Mouse (Mus musculus) myocyte (in vitro differentiated cells): ENCODE results near the gene Chia1. TPM values are rescaled to one million over a fixed set of nuclear protein-coding genes. Genes with fewer than 3 reads are reported as not detected.

Source experiments
- H3K27me3 ChIP-seq: one replicate; pipeline ENCODE4 v1.6.1; 2011; ENCODE audit not compliant: control insufficient read depth, insufficient read depth, insufficient read length
- H3K36me3 ChIP-seq: one replicate; pipeline ENCODE4 v1.6.1; 2011; ENCODE audit not compliant: control insufficient read depth, insufficient read depth
- H3K4me2 ChIP-seq: one replicate; pipeline ENCODE4 v1.6.1; 2011; ENCODE audit warnings: low read depth, control low read depth
- H3K4me3 ChIP-seq: one replicate; pipeline ENCODE4 v1.5.1; 2011; ENCODE audit warnings: mild to moderate bottlenecking, control low read depth, moderate library complexity
- H3K79me2 ChIP-seq: one replicate; pipeline ENCODE4 v1.6.1; 2011; ENCODE audit not compliant: control insufficient read depth, insufficient read depth
- H3ac ChIP-seq: one replicate; pipeline ENCODE4 v1.6.1; 2011; ENCODE audit not compliant: control insufficient read depth, insufficient read length
- CEBPB ChIP-seq: IDR thresholded peaks from 2 replicates; pipeline ENCODE4 v1.6.1; 2011; ENCODE audit warnings: mild to moderate bottlenecking, moderate library complexity; ENCODE audit not compliant: poor library complexity, insufficient read depth, severe bottlenecking
- E2F4 ChIP-seq: IDR thresholded peaks from one replicate; pipeline ENCODE4 v1.6.1; 2011; ENCODE audit warnings: mild to moderate bottlenecking, control low read depth, moderate library complexity; ENCODE audit not compliant: insufficient read depth
- MAX ChIP-seq: IDR thresholded peaks from one replicate; pipeline ENCODE4 v1.6.1; 2011; ENCODE audit warnings: low read depth, mild to moderate bottlenecking, control low read depth
- MYOD1 ChIP-seq, 3 experiments: IDR thresholded peaks; one replicate each; pipeline ENCODE4 v1.6.1; 2011; ENCODE audit warnings: control low read depth in 2 of 3, low read depth in 2 of 3, mild to moderate bottlenecking in 2 of 3, moderate library complexity in 1 of 3; ENCODE audit not compliant: insufficient read length in 2 of 3, control insufficient read depth in 1 of 3
- MYOG ChIP-seq, 3 experiments: IDR thresholded peaks; one replicate each; pipeline ENCODE4 v1.6.1; 2011; ENCODE audit warnings: control low read depth in 2 of 3, low read depth in 2 of 3, mild to moderate bottlenecking in 2 of 3; ENCODE audit not compliant: insufficient read length in 2 of 3, control insufficient read depth in 1 of 3, insufficient read depth in 1 of 3
- POLR2A ChIP-seq: IDR thresholded peaks from one replicate; pipeline ENCODE4 v1.6.1; 2011; ENCODE audit warnings: low read depth, mild to moderate bottlenecking, control low read depth, moderate library complexity; ENCODE audit not compliant: insufficient read length
- POLR2AphosphoS2 ChIP-seq: IDR thresholded peaks from one replicate; pipeline ENCODE4 v1.6.1; 2011; ENCODE audit warnings: low read depth, control low read depth; ENCODE audit not compliant: insufficient read length
- REST ChIP-seq: IDR thresholded peaks from one replicate; pipeline ENCODE4 v1.6.1; 2011; ENCODE audit warnings: mild to moderate bottlenecking, control low read depth, moderate library complexity; ENCODE audit not compliant: insufficient read depth, insufficient read length
- SRF ChIP-seq: IDR thresholded peaks from one replicate; pipeline ENCODE4 v1.6.1; 2011; ENCODE audit warnings: low read depth; ENCODE audit not compliant: control insufficient read depth, insufficient read length
- TCF12 ChIP-seq: IDR thresholded peaks from one replicate; pipeline ENCODE4 v1.6.1; 2011; ENCODE audit warnings: mild to moderate bottlenecking, control low read depth; ENCODE audit not compliant: poor library complexity, insufficient read depth, severe bottlenecking
- TCF3 ChIP-seq: IDR thresholded peaks from one replicate; pipeline ENCODE4 v1.6.1; 2011; ENCODE audit warnings: low read depth, control low read depth; ENCODE audit not compliant: insufficient read length
- USF1 ChIP-seq: IDR thresholded peaks from one replicate; pipeline ENCODE4 v1.6.1; 2011; ENCODE audit warnings: low read depth, mild to moderate bottlenecking, control low read depth, moderate library complexity
- polyA plus RNA-seq: library from polyadenylated mRNA; unstranded; fragments of >200 nt; fragmentation: generic; extraction: Trizol; gene quantifications from one replicate; pipeline ENCODE4 v1.2.1, GENCODE M21; 2012; ENCODE audit warnings: missing spikeins

Gene Chia1
- polyA plus RNA-seq, 1 experiment = not detected

DNA sequence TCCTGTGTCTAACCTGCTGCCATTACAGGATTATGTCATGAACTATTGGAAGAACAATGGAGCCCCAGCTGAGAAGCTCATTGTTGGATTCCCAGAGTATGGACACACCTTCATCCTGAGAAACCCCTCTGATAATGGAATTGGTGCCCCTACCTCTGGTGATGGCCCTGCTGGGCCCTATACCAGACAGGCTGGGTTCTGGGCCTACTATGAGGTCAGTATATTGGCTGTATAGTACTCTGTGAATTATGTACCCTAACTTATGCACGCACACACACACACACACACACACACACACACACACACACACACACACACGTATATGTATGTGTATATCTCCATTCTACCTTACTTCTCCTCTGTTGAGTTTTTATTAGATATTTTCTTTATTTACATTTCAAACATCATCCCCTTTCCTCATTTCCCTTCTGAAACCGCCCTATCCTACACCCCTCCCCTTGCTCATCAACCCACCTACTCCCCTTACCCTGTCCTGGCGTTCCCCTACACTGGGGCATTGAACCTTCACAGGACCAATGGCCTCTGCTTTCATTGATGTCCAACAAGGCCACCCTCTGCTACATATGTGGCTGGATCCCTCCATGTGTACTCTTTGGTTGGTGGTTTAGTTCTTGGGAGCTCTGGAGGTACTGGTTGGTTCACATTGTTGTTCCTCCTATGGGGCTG, 15.9 kb downstream of the Chia1 start:
- Histone ChIP-seq H3K36me3 (no peaks in the 10 kb centered on the region), H3K27me3 (no peaks in the 10 kb centered on the region), H3K4me3 (no peak overlapping the region), H3K4me2 (no peak overlapping the region), H3ac (no peak overlapping the region), H3K79me2 (no peaks in the 10 kb centered on the region)
- no peak for TF ChIP-seq E2F4
- no peak for TF ChIP-seq TCF3
- no peak for TF ChIP-seq SRF
- TF ChIP-seq CEBPB = no peak
- TF ChIP-seq MAX = no peak
- TF ChIP-seq POLR2AphosphoS2 = no peak
- no peak for TF ChIP-seq TCF12
- no peak for TF ChIP-seq MYOG (IDR thresholded peaks at IDR 0.05; ENCODE audit: control insufficient read depth in 1 of 3, insufficient read depth in 1 of 3, insufficient read length in 2 of 3, low read depth in 2 of 3)
- TF ChIP-seq USF1 = no peak
- TF ChIP-seq POLR2A = no peak
- TF ChIP-seq REST = no peak
- TF ChIP-seq MYOD1 (IDR thresholded peaks at IDR 0.05; ENCODE audit: control insufficient read depth in 1 of 3, insufficient read length in 2 of 3, low read depth in 2 of 3) = no peak

DNA sequence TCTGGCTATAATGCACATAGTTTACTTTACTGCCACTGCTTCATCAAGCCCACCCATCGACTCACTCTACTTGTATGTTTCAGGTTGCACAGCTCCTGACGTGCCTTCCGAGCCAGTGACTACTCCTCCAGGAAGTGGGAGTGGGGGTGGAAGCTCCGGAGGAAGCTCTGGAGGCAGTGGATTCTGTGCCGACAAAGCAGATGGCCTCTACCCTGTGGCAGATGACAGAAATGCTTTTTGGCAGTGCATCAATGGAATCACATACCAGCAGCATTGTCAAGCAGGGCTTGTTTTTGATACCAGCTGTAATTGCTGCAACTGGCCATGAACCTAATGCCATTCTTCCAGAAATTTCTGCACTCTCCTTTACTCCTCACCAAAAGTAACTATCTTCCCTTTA, 18.7 kb downstream of the Chia1 start:
- Histone ChIP-seq H3ac (no peak overlapping the region), H3K36me3 (no peaks in the 10 kb centered on the region), H3K79me2 (no peaks in the 10 kb centered on the region), H3K27me3 (no peaks in the 10 kb centered on the region), H3K4me2 (no peak overlapping the region), H3K4me3 (no peak overlapping the region)
- no peak for TF ChIP-seq MYOD1 (IDR thresholded peaks at IDR 0.05; ENCODE audit: control insufficient read depth in 1 of 3, insufficient read length in 2 of 3, low read depth in 2 of 3)

DNA sequence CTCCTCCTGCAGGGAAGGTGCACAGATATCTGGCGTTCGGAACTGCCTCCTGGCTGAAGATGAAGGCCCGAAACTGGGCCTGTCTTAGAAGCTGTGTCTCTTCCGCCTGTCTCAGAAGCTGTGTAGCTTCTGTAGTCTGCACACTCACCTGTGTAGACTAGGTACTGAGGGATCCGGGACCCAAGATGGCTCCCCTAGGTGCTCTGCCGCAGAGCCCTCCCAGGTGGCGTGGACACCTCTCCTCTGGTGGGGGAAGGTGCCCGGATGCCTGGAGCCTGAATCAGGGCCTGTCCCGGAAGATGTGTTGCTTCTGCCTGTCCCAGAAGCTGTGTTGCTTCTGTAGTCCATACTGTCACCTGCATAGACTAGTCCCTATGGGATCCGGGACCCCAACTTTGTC, 31.1 kb downstream of the Chia1 start:
- no peaks in the 10 kb centered on the region for H3K36me3 ChIP-seq

DNA sequence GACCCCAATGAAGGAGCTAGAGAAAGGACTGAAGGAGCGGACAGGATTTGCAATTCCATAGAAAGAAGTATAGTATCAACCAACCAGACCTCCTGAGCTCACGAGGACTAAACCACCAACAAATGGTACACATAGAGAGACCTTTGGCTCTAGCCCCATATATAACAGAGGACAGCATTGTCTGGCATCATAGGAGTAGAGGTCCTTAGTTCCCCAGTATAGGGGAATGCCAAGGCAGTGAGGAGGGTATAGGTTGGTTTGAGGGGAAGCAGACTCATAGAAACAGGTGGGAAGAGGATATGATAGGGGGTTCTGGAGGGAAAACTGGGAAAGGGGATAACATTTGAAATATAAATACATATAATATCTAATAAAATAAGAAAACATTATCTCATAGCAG, 41.4 kb downstream of the Chia1 start:
- H3ac ChIP-seq = no peak overlapping the region
- H3K4me3 ChIP-seq = no peak overlapping the region
- H3K27me3 ChIP-seq = no peaks in the 10 kb centered on the region
- TF ChIP-seq POLR2AphosphoS2 = no peak
- H3K36me3 ChIP-seq = no peaks in the 10 kb centered on the region
- H3K4me2 ChIP-seq = no peak overlapping the region
- H3K79me2 ChIP-seq = no peaks in the 10 kb centered on the region

More for the DNA sequence above, 31.1 kb downstream of the Chia1 start:
- H3K4me3 ChIP-seq = no peak overlapping the region
- no peak overlapping the region for H3ac ChIP-seq
- TF ChIP-seq TCF3 (no peak), TCF12 (no peak), MYOD1 (IDR thresholded peaks at IDR 0.05; ENCODE audit: control insufficient read depth in 1 of 3, insufficient read length in 2 of 3, low read depth in 2 of 3) (no peak), CEBPB (no peak)
- no peaks in the 10 kb centered on the region for H3K27me3 ChIP-seq
- H3K4me2 ChIP-seq = no peak overlapping the region
- no peaks in the 10 kb centered on the region for H3K79me2 ChIP-seq

DNA sequence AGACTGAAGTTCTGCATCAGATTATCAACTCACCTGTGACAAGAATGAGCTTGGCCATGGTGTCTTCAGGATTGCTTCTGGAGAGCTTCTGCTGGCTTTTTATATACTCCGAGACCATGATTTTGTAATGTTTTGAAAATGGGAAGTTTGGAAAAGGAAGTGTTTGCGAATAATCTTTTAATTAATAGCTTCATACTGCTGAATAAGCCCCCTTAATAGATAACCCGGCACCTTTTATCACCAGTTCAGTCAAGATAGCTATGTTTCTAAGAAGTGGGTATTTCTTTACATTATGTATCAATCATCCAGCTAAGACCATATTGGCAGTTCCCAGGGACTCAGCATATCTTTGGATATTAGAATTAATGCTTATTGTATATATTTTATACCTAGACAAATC, 54.4 kb downstream of the Chia1 start, which contains the start of gene Chil3:
Chil3 (minus strand) TSS at position 101 of the 400 bp plus-strand sequence.
- Histone ChIP-seq H3K27me3 (no peaks in the 10 kb centered on the region), H3K79me2 (no peaks in the 10 kb centered on the region), H3K4me2 (no peak within 1 kb of the TSS), H3ac (no peak within 1 kb of the TSS), H3K36me3 (no peaks in the 10 kb centered on the region), H3K4me3 (no peak within 1 kb of the TSS)
- TF ChIP-seq CEBPB = no peak
- no peak for TF ChIP-seq MAX
- no peak for TF ChIP-seq E2F4
- TF ChIP-seq MYOD1 (IDR thresholded peaks at IDR 0.05; ENCODE audit: control insufficient read depth in 1 of 3, insufficient read length in 2 of 3, low read depth in 2 of 3) = no peak
- no peak for TF ChIP-seq REST
- no peak for TF ChIP-seq USF1

DNA sequence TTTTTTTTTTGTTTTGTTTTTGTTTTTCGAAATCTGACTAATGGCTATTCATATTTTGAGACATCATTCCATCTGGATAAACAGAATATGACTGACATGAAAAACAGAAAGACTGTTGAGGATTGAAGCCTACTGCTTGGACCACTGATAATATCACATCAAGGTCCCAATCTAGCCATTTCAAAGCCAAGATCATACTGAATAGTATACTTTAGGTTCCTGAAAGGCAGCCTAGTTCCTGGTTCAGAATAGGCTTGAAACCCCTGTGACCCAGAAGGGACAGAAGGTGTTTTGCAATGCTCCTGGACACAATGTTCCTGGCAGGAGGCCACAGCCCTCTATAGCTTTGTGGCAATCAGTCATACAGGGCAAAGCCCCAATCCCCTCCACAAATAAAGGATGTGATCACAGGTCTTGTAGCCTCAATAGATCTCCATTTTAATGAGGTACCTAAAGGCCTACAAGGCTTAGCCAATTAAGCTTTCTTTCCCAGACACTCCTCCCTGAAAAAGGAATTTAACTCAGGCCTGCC, 57.6 kb downstream of the Chia1 start:
- no peak for TF ChIP-seq TCF3
- TF ChIP-seq MYOG (IDR thresholded peaks at IDR 0.05; ENCODE audit: control insufficient read depth in 1 of 3, insufficient read depth in 1 of 3, insufficient read length in 2 of 3, low read depth in 2 of 3) = no peak
- no peak for TF ChIP-seq USF1
- TF ChIP-seq POLR2A = no peak
- no peak for TF ChIP-seq CEBPB
- TF ChIP-seq E2F4 = no peak
- no peak for TF ChIP-seq MAX
- no peak for TF ChIP-seq SRF
- no peak for TF ChIP-seq MYOD1 (IDR thresholded peaks at IDR 0.05; ENCODE audit: control insufficient read depth in 1 of 3, insufficient read length in 2 of 3, low read depth in 2 of 3)
- TF ChIP-seq POLR2AphosphoS2 = no peak
- TF ChIP-seq REST = no peak
- TF ChIP-seq TCF12 = no peak
- Histone ChIP-seq H3K79me2 (no peaks in the 10 kb centered on the region), H3K4me3 (no peak overlapping the region), H3K27me3 (no peaks in the 10 kb centered on the region), H3K36me3 (no peaks in the 10 kb centered on the region), H3ac (no peak overlapping the region), H3K4me2 (no peak overlapping the region)
